Mouse (Mus musculus) skeletal muscle tissue, adult 2 months (tissue): ENCODE measurements at regions not wholly inside any gene's neighbourhood (a gene's known extent, or its start where the extent isn't known, plus 50 kb on each side); places are given as distances from the start of the nearest gene placed in this dataset.

Experiments
- DNase-seq: peaks from one replicate; pipeline ENCODE4 v3.0.0-alpha.2; 2012; ENCODE audit warnings: low read depth, low spot score

DNA sequence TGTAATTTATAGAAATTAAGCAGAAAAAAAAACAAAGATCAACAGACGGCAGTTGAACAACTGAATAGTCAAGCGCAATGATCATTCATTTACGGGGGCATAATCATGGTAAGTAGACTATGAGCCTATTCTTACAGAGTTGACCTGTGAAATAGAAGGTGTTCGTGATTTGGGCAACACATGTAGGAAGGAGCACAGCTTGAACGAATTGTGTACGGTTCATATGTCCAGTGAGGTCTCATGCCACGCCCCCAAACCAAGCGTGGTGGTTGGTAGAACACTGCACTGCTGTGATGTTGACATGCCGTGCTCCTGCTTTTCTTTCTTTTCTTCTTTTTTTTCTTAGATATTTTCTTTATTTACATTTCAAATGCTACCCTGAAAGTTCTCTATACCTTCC, 563.1 kb downstream of the Etv1 start:
- no peak for DNase-seq

DNA sequence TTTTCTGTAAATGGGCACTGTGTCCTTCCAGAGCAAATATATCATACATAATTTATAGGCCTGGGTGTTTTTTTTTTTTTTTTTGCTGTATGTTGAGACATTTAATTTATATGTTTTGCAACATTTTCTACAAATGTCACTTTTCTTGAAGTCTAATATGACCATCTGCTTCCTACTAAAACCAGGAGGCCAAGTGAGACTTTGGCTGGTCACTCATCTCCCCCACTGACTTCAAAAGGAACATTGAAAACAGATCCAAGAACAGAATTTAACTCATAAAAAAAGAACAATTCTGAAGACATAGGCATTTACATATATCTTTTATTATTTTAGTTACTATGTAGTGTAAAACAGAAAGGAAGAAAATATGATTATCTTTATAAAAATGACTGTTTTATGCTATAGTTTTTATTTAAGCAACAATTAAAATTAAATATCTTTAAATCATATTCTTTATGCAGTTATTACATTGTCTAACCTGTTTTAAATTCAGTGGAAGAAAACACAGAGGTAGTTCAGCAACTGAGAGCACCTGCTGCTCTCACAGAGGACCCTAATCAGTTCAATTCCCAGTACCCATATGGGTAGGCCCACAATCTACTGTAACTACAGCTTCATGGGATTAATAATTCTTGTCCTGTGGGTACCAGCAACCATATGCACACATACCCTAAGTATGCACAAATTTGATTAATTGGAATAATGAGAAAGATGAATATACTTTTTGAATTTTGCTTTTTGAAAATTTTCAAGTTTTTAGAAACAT, 592.5 kb downstream of the Etv1 start:
- no peak for DNase-seq

DNA sequence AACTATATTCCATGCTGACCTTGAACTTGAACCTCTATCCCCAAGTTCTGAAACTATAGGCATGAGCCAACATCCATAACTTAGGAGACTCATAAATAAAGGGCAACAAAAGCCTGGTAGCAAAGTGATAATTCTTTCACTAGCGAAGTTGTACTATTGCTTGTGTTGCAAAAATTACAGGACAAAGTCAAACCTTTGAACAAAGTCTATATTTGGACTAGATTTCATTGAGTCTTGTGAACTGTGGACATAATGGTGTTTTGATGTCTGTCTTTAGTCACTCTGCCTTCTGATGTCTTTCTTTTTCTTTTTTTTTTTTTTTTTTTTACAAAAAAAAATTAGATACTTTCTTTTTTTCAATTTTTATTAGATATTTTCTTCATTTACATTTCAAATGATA, 594.5 kb downstream of the Etv1 start:
- no peak for DNase-seq
